Mouse (Mus musculus) forebrain, embryonic 13.5 days (tissue): Measurements from ENCODE around the gene Gm13285. TPM values are rescaled to one million over a fixed set of nuclear protein-coding genes. Genes with fewer than 3 reads are reported as not detected.
"Not testable (repeated sequence)": the region's sequence is repeated elsewhere in the genome, so short reads cannot be mapped to it uniquely, and the experiment has no call there.

Source experiments
- ATAC-seq: fragments of 200-750 bp; cut with Nextera tagmentation; 2 replicates; pipeline ENCODE4 v1.8.0; 2017
- H3K27ac ChIP-seq: fragments of 300-500 bp; sonication (generic); 2 replicates; pipeline ENCODE4 v1.5.1; 2015; ENCODE audit warnings: inconsistent platforms, mild to moderate bottlenecking, moderate library complexity
- H3K27me3 ChIP-seq: fragments of 300-500 bp; sonication (generic); 2 replicates; pipeline ENCODE4 v1.6.1; 2015; ENCODE audit warnings: mild to moderate bottlenecking, inconsistent platforms
- H3K36me3 ChIP-seq: fragments of 300-500 bp; sonication (generic); 2 replicates; pipeline ENCODE4 v1.6.1; 2015; ENCODE audit warnings: mild to moderate bottlenecking, inconsistent platforms; ENCODE audit not compliant: poor library complexity, severe bottlenecking
- H3K4me1 ChIP-seq: fragments of 300-500 bp; sonication (generic); 2 replicates; pipeline ENCODE4 v1.6.1; 2015; ENCODE audit warnings: inconsistent platforms
- H3K4me2 ChIP-seq: fragments of 300-500 bp; sonication (generic); 2 replicates; pipeline ENCODE4 v1.6.1; 2015; ENCODE audit warnings: inconsistent platforms, mild to moderate bottlenecking, moderate library complexity
- H3K4me3 ChIP-seq: fragments of 300-500 bp; sonication (generic); 2 replicates; pipeline ENCODE4 v1.5.1; 2015; ENCODE audit warnings: mild to moderate bottlenecking, inconsistent platforms
- H3K9ac ChIP-seq: fragments of 300-500 bp; sonication (generic); 2 replicates; pipeline ENCODE4 v1.6.1; 2015; ENCODE audit warnings: mild to moderate bottlenecking, inconsistent platforms
- H3K9me3 ChIP-seq: fragments of 300-500 bp; sonication (generic); replicated peaks from 2 replicates; pipeline ENCODE4 v1.6.1; 2016; ENCODE audit warnings: inconsistent platforms
- WGBS: fragments of 180-500 bp; shearing (Covaris S2); methylation state at CpG from one replicate; pipeline ENCODE4 v1.1.7; 2015; 5-methylcytosine and 5-hydroxymethylcytosine counted together
- polyA plus RNA-seq: library from polyadenylated mRNA; unstranded; fragments of >200 nt; fragmentation: Nextera tagmentation; extraction: Ambion mirVana; gene quantifications from 2 replicates; pipeline ENCODE4 v1.2.1, GENCODE M21; 2015

Gene Gm13285
- 0.43 TPM in 1 of 2 replicates, not detected in the other for polyA plus RNA-seq

- H3K4me2 ChIP-seq, H3K9ac ChIP-seq, H3K9me3 ChIP-seq, ATAC-seq, H3K36me3 ChIP-seq, H3K4me1 ChIP-seq, H3K4me3 ChIP-seq, H3K27me3 ChIP-seq, H3K27ac ChIP-seq: not testable (repeated sequence)
- WGBS = 18% methylated on average over 6 of the region's 7 CpGs
Measured at GRCm38 (mm10) chr4:88799365-88799764, at the start of gene Gm13285. Gm13285 (plus strand) TSS chr4:88799665.

GRCm38 (mm10) chr4:88749926-88750325 lies 49.5 kb upstream of the Gm13285 start:
- Histone ChIP-seq H3K9me3 (no peaks in the 10 kb centered on the region), H3K27me3 (no peaks in the 10 kb centered on the region), H3K4me3 (no peak overlapping the region), H3K4me1 (peaks cover 7% of the 10 kb centered on the region; the same call in 1 of the 2 replicates), H3K4me2 (no peak overlapping the region), H3K9ac (no peak overlapping the region), H3K27ac (no peak overlapping the region), H3K36me3 (no peaks in the 10 kb centered on the region)
- ATAC-seq = no peak
- WGBS = 78% methylated on average over 6 of the region's 6 CpGs

- 77% methylated on average over 15 of the region's 15 CpGs for WGBS
- not testable (repeated sequence) for H3K27ac ChIP-seq, H3K9me3 ChIP-seq, H3K36me3 ChIP-seq, H3K4me1 ChIP-seq, H3K27me3 ChIP-seq, ATAC-seq, H3K9ac ChIP-seq, H3K4me2 ChIP-seq, H3K4me3 ChIP-seq
Measured at GRCm38 (mm10) chr4:88754818-88755340, 44.6 kb upstream of the Gm13285 start, which contains the start of gene Gm13271. Gm13271 (plus strand) TSS chr4:88754868.

- peak overlapping the region; percentile 61 for H3K27ac ChIP-seq
- WGBS = 12% methylated on average over 28 of the region's 31 CpGs
- not testable (repeated sequence) for H3K36me3 ChIP-seq, H3K27me3 ChIP-seq, H3K4me1 ChIP-seq, ATAC-seq, H3K9me3 ChIP-seq
- H3K4me2 ChIP-seq = peak overlapping the region; percentile 74
- H3K9ac ChIP-seq = peak overlapping the region; percentile 59
- H3K4me3 ChIP-seq = peak overlapping the region; percentile 49
Measured at GRCm38 (mm10) chr4:88756581-88757513, 42.6 kb upstream of the Gm13285 start.

- not testable (repeated sequence) for H3K4me1 ChIP-seq, H3K27me3 ChIP-seq, H3K9me3 ChIP-seq, H3K36me3 ChIP-seq
- peak overlapping the region; percentile 49 for H3K4me3 ChIP-seq
- peak overlapping the region; percentile 59 for H3K9ac ChIP-seq
- 0% methylated on average over 21 of the region's 21 CpGs for WGBS
- ATAC-seq = peak; percentile 100
- peak overlapping the region; percentile 61 for H3K27ac ChIP-seq
- H3K4me2 ChIP-seq = peak overlapping the region; percentile 74
Measured at GRCm38 (mm10) chr4:88757628-88758031, 41.8 kb upstream of the Gm13285 start.

GRCm38 (mm10) chr4:88758751-88759150 lies 40.7 kb upstream of the Gm13285 start:
- not testable (repeated sequence) for H3K9ac ChIP-seq, H3K27ac ChIP-seq, H3K27me3 ChIP-seq, H3K4me1 ChIP-seq, ATAC-seq, H3K36me3 ChIP-seq, H3K4me3 ChIP-seq, H3K4me2 ChIP-seq, H3K9me3 ChIP-seq
- 87% methylated on average over 9 of the region's 9 CpGs for WGBS

- H3K27ac ChIP-seq = not testable (repeated sequence)
Measured at GRCm38 (mm10) chr4:88759610-88760268, 39.7 kb upstream of the Gm13285 start, which contains the start of gene Gm13283. Gm13283 (plus strand) TSS chr4:88760119.

GRCm38 (mm10) chr4:88760431-88760830 lies 39.0 kb upstream of the Gm13285 start:
- under 1% methylated on average over 23 of the region's 28 CpGs for WGBS
- not testable (repeated sequence) for H3K36me3 ChIP-seq, ATAC-seq, H3K27me3 ChIP-seq, H3K4me1 ChIP-seq, H3K27ac ChIP-seq, H3K9me3 ChIP-seq
- Histone ChIP-seq H3K9ac (peak overlapping the region; percentile 48; the same call in 1 of the 2 replicates), H3K4me2 (peak overlapping the region; percentile 69), H3K4me3 (peak overlapping the region; percentile 40)

More at GRCm38 (mm10) chr4:88759610-88760268, 39.7 kb upstream of the Gm13285 start, which contains the start of gene Gm13283:
- H3K9me3 ChIP-seq, H3K4me1 ChIP-seq, ATAC-seq, H3K36me3 ChIP-seq, H3K27me3 ChIP-seq: not testable (repeated sequence)
- peak within 1 kb of the TSS; percentile 48; the same call in 1 of the 2 replicates for H3K9ac ChIP-seq
- peak within 1 kb of the TSS; percentile 40 for H3K4me3 ChIP-seq
- 23% methylated on average over 11 of the region's 14 CpGs for WGBS
- H3K4me2 ChIP-seq = peak within 1 kb of the TSS; percentile 69

- not testable (repeated sequence) for H3K27me3 ChIP-seq, H3K9ac ChIP-seq, H3K36me3 ChIP-seq, H3K27ac ChIP-seq, H3K4me1 ChIP-seq, H3K4me3 ChIP-seq, H3K9me3 ChIP-seq, H3K4me2 ChIP-seq, ATAC-seq
- WGBS = 67% methylated on average over 6 of the region's 8 CpGs
Measured at GRCm38 (mm10) chr4:88761776-88762175, 37.7 kb upstream of the Gm13285 start.

GRCm38 (mm10) chr4:88762341-88762740 lies 37.1 kb upstream of the Gm13285 start:
- not testable (repeated sequence) for H3K27me3 ChIP-seq, H3K36me3 ChIP-seq, ATAC-seq, H3K9me3 ChIP-seq, H3K9ac ChIP-seq, H3K4me2 ChIP-seq, H3K27ac ChIP-seq, H3K4me1 ChIP-seq, H3K4me3 ChIP-seq
- WGBS = 62% methylated on average over 9 of the region's 9 CpGs

GRCm38 (mm10) chr4:88763384-88764018 lies 36.0 kb upstream of the Gm13285 start:
- not testable (repeated sequence) for ATAC-seq
- 3% methylated on average over 25 of the region's 42 CpGs for WGBS

More at GRCm38 (mm10) chr4:88763384-88764018, 36.0 kb upstream of the Gm13285 start:
- H3K27me3 ChIP-seq, H3K4me1 ChIP-seq, H3K9me3 ChIP-seq, H3K36me3 ChIP-seq, H3K27ac ChIP-seq: not testable (repeated sequence)
- Histone ChIP-seq H3K9ac (0 out of 2 replicates have a peak overlapping the region, but pooled peaks have one; percentile 51), H3K4me3 (peak overlapping the region; percentile 40), H3K4me2 (peak overlapping the region; percentile 63)
